Mouse (Mus musculus) gastrocnemius, adult 8-10 months (tissue): ENCODE measurements around the gene Fgf18. TPM values are rescaled to one million over a fixed set of nuclear protein-coding genes. Genes with fewer than 3 reads are reported as not detected.

Experiments
- DNase-seq, 2 experiments: peaks; one replicate each; pipeline ENCODE4 v3.0.0; 2022; ENCODE audit warnings: low spot score in 2 of 2
- total RNA-seq, 4 experiments: library from RNA; stranded (reverse); gene quantifications; 2 replicates each; pipeline ENCODE4 v1.2.4; 2022

The Fgf18 gene
- 1 to 10 TPM in 2 of 4 experiments, under 1 TPM in 2; 0.54 to 2.1 (median 0.94) TPM for total RNA-seq

- no peak for DNase-seq
Measured at GRCm38 (mm10) chr11:33147171-33147571, at the start of gene Fgf18. TSS of gene Fgf18 (minus strand) at chr11:33147400.

GRCm38 (mm10) chr11:33196447-33197132, 49.4 kb upstream of the Fgf18 start:
- DNase-seq: no peak

- DNase-seq: no peak
Measured at GRCm38 (mm10) chr11:33195531-33196446, 48.6 kb upstream of the Fgf18 start.

GRCm38 (mm10) chr11:33195061-33195460, 47.9 kb upstream of the Fgf18 start:
- no peak for DNase-seq

- no peak for DNase-seq
Measured at GRCm38 (mm10) chr11:33193695-33194094, 46.5 kb upstream of the Fgf18 start.

GRCm38 (mm10) chr11:33181804-33182203, 34.6 kb upstream of the Fgf18 start:
- DNase-seq: no peak

GRCm38 (mm10) chr11:33180701-33181116, 33.5 kb upstream of the Fgf18 start:
- no peak for DNase-seq

- DNase-seq: no peak
Measured at GRCm38 (mm10) chr11:33179802-33180201, 32.6 kb upstream of the Fgf18 start.

GRCm38 (mm10) chr11:33176525-33177245, 29.5 kb upstream of the Fgf18 start:
- DNase-seq: no peak

- no peak for DNase-seq
Measured at GRCm38 (mm10) chr11:33175768-33176167, 28.6 kb upstream of the Fgf18 start.

- peak; percentile 4 to 13 for DNase-seq
Measured at GRCm38 (mm10) chr11:33170489-33170888, 23.3 kb upstream of the Fgf18 start.

GRCm38 (mm10) chr11:33162998-33163506, 15.9 kb upstream of the Fgf18 start, which contains the start of gene Npm1:
TSS of gene Npm1 (minus strand) at chr11:33163206.
- peak; percentile 96 to 99 for DNase-seq

GRCm38 (mm10) chr11:33162211-33162997, 15.2 kb upstream of the Fgf18 start:
- DNase-seq: peak; percentile 29 to 43

- no peak for DNase-seq
Measured at GRCm38 (mm10) chr11:33159741-33160140, 12.5 kb upstream of the Fgf18 start.

- DNase-seq: no peak
Measured at GRCm38 (mm10) chr11:33157453-33158196, 10.4 kb upstream of the Fgf18 start.

GRCm38 (mm10) chr11:33156436-33157015, 9.3 kb upstream of the Fgf18 start:
- no peak for DNase-seq

- DNase-seq: no peak
Measured at GRCm38 (mm10) chr11:33154459-33154858, 7.3 kb upstream of the Fgf18 start.

- no peak for DNase-seq
Measured at GRCm38 (mm10) chr11:33152997-33153396, 5.8 kb upstream of the Fgf18 start.

- DNase-seq: no peak
Measured at GRCm38 (mm10) chr11:33151780-33152145, 4.6 kb upstream of the Fgf18 start.
